Mouse (Mus musculus) lung, postnatal 10 days (tissue): ENCODE results near the gene Ppm1n.
A peak's percentile ranks its signal among the peaks of the same experiment; 100 is the strongest.

Source experiments
- DNase-seq: peaks from one replicate; pipeline ENCODE4 v3.0.0; 2021

The Ppm1n gene

DNA sequence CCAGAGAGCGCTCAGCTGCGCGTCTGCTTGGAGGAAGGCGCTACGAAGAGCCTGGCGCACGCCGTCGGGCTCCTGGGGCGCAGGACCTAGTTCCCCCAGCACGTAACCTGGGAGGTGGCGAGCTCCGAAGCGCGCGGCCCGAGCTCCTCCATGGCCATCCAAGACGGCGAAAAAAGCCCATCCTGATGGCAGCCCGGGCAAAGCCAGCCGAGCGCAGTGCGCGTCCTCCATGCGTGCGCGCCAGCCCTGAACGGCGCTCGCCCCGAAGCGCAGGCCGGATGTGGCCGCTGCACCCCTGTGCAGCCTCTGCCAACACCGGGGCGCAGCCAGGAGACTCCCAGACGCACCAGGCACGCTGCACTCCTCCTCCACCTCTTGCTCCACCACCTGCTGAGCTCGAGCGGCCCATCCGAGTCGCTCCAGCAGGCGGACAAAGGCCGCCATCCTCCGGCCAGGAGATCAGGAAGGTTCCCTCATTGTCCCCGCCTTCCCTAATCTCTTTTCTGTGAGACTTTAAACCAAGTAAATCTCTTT lies at the start of gene Ppm1n:
Gene Ppm1n, minus strand, starts transcription at position 484 of the 534 bp plus-strand sequence.
- DNase-seq: no peak

DNA sequence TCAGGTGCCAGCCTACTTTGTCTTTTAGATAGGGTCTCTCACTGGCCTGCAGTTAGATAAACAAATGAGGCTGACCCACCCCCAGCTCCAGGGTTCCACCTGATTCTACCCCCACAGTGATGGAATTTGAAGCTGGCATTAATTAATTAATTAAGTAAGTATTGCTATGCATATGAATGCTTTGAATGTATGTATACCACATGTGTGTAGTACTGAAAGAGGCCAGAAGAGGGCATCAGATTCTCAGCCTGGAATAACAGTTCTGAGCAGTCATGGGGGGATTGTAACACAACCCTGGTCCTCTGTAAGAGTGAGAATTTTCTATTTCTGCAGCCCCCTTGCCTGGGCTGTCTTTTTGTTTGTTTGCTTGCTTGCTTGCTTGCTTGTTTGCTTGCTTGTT lies 48.6 kb upstream of the Ppm1n start:
- no peak for DNase-seq

DNA sequence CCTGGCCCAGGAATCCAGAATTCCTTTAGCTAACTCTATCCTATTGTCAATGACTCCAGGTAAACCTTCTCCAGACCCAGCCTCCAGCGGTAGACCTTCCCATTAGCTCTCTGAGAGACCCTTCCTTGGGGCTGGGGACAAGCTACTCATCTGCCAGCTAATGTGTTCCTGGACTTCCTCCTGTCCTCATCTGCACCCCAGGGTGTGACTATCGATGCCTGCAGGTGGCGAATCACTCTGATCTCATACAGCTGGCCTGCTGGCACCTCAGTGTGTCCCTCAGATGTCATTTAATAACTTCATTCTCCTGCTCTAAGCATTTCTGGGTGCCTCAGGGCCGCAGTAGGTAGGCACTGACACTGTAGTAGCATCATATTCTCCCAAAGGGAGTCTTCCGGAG lies 47.9 kb upstream of the Ppm1n start:
- DNase-seq: no peak

DNA sequence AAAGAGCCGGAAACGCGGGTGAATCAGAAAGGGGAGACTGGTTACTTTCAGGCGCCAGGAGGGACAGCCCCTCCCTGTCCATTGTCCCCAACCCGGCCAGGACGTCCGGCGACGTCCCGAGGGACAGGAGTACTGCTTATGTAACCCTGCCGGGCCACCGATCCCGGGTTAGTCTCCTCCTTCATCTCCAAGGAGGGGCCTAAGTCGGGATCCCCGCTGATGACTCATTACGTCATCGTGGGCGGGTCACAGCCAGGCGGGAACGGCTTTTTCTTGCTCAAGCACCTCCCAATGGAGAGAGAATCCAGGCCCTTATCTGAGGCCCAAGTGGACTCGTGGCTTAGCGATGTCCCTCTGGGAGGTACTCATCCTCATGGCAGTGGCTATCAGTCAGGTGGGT lies 47.3 kb upstream of the Ppm1n start:
- DNase-seq: peak; percentile 97

DNA sequence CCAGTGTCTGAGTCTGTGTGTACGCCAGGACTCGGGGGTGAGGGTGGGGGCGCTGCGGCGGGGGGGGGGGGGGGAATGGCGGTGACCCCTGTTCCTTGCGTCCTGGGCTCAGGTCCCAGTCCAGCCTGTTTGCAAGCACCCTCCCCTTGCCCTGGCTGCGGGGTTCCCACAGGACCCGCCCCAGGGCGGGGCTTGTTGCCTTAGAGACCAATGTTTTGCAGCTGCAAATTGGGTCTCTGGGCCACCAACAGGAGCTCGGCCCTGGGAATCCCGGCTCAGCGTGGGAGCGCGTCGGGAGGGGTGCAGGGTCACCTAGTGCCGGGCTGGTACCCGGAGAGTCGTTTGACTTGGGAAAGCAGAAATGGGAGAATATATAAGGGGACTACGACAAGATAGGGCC lies 46.5 kb upstream of the Ppm1n start:
- peak; percentile 97 for DNase-seq

DNA sequence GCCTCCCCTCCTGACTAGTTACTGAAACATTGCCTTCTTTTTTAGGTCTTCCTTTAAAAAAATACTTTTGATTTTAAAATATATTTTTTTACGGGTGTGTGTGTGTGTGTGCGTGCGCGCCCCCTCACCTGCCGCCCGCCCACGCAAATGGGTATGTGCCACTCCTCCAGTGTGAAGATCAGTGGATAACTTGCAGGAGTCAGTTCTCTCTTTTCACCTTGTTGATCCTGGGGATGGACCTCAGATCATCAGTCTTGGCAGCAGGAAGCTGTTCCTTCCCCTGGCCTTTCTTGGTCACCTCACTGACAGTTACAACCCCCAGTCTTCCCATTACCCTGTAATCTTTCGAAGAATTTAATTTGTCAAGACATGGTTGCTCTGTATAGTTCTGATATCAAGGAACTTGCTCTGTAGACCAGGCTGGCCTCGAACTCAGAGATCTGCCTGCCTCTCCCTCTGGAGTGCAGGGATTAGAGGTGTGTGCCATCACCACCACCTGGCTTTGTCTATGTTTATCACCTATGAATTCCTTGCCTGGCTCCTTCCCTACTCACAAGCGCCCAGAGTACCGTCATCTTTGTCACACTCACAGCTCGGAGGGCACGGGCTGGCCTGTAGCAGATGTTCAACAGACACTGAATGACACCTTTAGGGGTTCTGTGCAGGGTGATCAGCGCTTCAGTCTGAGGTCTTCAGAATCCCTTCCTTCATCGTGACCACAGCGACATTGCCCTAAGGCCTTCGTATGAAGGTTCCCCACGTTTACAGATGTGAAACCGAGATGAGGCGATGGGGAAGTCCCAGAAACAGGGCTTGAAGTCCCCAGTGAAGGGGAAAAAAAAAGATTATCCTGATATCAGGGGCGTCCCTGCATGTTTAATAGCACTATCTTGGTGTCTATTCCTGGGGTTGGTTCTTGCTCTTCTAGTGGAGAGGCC lies 45.7 kb upstream of the Ppm1n start:
- DNase-seq: no peak

DNA sequence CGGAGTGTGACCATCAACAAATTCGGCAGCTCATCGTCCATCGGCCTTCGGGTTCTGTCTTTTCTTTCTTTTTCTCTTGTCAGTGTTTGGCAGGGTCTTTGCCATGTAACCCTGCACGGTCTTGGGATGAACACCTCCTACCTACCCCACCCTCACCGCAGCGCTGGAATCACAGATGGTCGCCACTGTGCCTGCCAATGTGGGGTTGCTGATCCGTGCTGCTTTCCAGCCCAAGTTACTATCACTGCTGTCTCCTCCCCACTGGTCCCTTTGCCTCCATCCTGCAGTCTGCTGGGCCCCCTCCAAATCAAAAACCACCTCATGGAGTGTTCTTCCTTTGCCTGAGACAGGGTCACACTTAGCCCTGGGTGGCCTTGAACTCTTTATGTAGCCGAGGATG lies 44.4 kb upstream of the Ppm1n start:
- no peak for DNase-seq

DNA sequence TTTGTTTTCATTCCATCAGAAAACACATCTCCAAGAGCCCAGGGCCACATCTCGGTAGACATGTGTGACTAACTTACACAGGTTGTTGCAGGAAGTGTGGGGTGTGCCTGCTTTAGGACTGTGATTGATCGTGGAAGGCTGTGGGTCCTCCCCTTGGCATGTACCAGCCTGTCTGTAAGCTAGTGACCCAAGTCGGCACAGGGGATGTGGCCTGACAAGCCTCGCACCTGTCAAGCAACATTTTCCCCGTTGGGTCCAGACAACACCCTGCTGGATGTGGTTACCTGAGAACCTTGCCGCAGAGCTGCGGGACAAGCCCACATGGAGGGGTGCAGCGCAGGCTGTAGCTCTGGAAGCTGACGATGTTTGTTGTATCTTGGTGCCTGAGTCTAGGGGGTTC lies 42.6 kb upstream of the Ppm1n start:
- DNase-seq: no peak

DNA sequence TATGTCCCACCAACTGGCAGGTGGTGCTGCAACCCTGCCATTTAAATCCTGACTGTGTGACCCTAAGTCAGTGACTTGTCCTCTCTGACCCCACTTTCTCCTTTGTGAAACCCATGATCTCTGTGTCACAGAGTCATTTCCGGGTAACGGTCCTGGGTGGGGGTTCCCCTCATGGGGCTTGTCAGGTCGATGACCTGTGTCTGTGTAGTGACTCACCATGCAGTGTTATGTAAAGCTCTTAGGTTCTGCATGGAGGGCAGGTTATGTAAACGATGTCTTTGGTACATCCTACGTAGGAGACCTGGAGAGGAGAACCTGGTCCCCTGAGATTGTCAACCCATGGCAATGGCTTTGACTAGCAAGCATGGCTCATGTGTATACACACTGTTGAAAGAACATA lies 41.6 kb upstream of the Ppm1n start:
- no peak for DNase-seq

DNA sequence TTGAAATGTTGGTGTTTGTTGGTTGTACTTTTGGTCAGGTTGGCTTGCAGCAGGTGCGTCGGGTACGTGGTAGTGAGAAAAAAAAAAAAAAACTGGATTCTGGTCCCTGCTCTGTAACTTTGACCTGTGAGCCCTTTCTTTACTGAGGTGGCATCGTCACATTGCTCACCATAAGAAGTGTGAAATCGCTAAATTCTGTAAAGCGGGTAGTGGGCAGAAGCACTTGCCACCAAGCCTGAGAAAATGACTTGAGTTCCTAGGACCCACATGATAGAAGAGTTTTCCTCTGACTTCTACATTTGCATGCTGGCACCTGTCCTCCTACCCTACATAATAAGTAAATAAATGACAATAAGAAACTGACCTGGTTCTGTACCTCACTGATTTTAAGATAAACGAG lies 40.8 kb upstream of the Ppm1n start:
- DNase-seq: no peak

DNA sequence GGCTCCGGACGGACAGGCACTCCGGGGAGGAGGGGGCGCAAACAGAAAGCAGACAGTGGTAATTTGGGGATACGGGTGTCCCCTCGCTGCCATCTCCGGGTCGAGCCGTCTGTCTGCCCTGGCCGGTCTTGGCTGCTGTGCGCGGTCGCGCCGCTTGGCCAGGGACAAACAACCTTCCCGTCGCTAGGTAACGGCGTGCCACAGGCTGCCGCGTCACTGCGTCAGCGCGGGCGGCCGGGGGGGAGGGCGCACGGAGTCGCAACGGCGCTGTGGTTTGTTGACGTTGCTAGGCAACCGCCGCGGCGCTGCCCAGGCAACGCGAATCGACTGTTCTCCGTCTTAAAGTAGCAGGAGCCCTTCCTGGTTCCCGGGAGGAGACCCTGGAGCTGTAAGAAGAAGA lies 40.0 kb upstream of the Ppm1n start:
- peak; percentile 98 for DNase-seq

DNA sequence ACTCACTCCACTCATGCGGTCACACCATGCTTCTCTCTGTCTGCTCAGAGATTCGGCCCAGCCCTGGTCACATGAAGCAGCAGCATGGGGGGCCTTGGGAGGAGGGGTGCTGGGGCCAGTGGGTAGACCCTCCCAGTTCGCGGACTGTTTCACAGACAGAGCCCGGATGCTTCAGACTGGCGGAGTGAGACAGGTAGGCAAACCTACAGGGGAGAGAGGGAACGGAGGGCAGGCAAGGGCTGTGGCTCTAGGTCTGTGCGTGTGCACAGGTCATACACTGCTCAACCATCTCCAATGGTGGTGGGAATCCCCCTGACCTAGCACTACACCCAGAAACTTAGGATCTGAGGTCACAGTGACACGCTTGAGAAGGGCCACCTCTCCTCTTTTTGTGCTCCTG lies 39.6 kb upstream of the Ppm1n start:
- DNase-seq: peak; percentile 46

DNA sequence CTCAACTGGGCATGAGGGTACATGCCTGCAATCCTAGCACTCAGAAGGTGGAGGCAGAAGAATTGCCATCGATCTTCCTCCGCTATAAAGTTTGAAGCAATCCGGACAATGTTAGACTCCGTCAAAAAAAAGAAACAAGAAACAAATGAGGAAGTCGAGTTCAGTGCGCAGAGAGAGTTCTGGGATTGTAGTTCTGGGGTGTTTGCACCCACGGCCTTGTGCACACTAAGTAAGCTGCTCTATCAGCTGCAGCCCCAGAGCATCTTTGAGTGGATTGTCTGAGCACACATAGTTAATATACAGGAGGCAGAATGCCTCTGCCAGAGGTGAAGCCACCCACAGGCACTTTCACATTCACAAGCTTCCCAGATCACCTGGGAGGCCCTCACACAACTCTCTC lies 38.8 kb upstream of the Ppm1n start:
- DNase-seq: no peak

DNA sequence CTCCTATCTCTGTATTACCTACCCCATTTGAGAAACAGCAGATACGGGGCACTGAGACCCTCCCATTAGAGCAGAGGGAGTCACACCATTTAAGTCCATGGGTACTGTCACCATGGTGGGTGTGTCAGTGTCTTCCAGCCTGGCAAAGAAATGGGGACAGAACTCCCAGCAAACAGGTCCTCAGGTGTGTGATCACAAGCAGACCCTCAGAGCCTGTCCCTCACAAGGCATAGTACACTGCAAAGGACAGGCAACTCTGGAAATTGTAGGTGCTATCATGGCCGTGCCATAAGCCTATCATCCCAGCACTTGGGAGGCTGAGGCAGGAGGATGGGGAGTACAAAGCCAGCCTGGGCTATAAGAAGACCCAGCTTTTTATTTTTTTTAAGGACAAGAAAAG lies 38.3 kb upstream of the Ppm1n start:
- DNase-seq: no peak

DNA sequence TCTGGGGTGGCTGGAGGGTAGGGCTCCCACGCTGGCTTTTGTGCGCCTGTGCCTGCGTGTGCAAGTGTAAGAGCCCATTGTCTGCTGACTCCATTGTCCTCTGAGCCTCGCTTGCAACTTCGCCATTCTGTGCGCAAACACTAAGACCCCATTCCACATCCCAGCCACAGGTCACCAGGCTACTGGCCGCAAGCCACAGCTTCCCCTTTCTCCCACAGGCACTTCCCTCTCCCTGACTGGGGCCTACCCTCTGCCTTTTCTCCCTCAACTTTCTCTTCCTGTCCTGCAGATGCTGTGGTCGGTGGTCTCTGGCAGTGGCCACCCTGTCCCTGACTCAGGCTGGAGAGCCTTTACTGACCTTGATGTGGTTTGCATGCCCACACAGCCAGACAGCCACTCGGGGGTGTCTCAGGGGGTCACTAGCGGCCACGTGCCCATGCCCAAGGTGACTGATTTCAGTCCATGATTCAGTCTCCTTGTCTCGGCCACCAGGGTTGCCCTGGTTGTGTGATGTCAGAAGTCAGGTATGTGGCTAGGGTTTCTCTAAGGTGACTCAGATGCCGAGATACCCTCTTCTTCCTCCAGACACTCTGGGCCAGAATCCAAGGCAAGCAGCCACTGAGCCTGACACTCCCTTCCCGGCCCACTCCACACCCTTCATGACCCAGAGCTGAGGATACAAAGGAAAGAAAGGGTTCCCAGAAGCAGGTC lies 36.7 kb upstream of the Ppm1n start:
- no peak for DNase-seq

DNA sequence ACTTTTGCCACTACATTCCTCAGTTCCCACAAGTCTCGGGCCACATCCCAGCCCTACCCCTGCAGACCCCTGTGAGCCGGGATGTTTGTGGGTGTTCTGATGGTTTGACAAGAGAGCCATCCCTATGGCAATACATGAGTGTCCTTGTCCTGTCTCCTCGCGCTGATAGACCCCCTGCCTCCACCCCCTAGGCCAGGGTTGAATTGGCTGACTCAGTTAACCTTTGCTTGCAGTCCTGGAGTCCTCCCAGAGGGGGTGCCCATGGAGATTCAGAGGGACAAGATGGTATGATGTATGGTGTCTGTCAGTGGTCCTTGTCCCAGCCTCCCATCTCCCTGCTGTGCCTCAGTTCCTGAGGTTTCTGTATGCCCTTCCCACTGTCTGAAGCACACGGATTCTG lies 34.2 kb upstream of the Ppm1n start:
- DNase-seq: no peak

DNA sequence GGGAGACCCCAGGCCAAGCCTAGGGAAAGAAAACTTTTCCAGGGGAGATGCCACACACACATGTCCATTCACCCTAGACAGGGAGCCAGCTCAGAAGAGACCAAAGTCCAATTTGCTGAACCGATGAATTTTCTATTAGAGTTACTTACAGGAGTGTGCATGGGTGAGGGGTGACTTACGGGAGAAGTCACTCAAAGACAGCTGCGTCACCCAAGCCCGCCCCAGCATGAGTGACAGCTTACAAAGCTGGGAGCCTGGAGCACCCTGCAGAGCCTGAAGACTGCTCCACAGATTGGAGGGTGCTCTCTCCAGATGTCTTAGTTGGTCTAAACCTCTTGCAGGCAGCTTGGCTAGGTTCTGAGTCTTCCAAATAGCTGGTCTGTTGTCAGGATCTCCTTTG lies 32.1 kb upstream of the Ppm1n start:
- no peak for DNase-seq

DNA sequence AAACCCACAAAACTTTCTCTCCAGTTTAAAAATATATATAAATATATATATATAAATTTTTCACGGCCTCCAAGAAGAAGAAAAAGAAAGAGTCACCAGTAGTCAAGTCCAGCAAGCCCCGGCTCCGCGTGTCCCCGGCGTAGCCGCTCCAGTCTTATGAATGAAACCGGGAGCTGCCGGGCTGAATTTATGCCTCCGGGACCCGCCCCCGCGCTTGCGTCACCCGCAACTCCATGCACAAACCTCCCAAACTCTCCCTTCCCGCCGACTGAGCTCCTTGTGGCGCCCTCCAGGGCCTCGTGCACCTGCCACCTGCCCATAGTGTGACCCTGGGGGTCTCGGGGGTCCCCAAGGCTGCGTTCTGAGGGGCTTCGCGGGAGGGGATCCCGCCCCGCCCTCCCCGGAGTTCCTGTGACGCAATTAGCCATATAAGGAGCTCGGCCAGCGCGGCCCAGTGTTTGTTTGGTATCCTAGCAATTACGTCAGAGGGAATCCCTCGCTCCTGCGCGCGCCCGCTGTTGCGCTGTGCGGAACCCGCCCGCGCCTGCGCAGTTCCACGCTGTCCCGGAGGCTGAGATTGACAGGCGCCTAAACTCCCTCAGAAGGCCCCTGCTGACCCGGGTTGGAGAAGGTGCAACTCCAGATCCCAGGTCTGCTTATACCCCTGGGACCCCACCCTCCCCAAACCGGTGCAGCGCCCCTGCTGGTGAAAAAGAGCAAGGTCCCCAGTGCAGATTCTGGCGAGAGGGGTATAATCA lies 30.2 kb upstream of the Ppm1n start, which contains the start of gene Fosb:
Gene Fosb, minus strand, starts transcription at position 168 of the 758 bp plus-strand sequence.
- DNase-seq: peak; percentile 97

DNA sequence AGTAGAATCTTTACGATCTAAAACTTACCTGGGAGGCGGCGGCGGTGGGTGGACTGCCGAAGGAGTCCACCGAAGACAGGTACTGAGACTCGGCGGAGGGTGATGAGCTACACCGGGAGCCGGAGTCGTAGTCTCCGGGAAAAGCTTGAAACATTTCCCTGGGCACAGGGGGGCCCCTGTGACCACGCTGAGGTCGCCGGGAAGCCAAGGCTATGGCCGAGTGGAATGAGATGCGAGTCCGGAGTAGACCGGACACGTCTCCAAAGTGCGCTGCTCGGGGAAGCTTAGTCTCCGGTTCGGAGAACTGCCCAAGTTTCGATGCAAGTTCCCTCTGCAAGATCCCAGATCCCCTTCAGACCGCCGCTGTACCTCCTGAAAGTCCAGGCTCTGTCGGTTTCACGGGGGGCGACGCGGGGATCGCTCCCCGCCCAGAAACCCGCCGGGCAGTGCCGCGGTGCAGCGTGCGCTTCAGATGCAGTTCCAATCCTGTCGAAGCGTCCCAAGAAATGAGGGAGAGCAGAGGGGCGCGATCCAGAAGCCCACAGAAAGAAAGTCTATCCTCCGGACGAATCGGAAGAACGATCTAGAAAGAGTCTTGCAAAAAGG lies 29.5 kb upstream of the Ppm1n start:
- no peak for DNase-seq

DNA sequence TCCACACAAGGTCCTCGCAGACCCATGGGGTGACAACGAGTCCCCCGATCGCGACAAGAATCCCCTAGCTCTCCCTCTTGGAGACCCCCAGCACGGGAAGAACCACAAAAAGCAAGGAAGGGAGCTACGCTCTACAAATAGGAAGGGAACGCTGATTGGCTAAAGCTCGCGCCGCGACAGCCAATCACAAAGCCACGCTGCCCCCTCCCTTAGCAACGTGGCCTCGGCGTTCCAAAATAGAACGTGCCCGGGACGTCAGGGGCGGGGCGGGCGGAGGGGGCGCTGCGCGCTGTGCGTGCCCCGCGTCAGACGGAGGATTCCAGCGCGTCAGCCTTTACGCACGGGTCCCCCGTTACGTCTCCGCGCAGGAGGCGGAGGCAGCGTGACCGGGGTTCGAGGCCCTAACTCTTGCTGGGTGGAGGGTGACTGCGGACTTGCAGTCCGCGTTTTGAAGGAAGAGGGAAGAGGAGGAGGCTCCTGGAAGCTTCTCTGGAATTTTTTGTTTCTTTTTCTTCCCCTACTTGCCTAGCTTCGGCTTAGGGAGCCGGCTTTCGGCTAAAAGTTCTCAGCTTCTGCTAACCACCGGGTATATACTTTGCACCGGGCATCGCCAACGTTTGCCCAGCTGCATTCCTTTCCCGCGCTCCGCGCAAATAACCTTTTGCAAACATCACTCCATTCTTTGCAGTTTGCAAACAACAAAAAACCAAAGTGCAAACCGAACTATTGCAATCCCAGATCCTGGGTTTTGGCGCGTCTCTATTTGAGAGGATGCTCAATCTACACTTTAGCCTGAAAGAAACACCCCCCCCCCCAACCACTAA lies 28.8 kb upstream of the Ppm1n start:
- DNase-seq: peak; percentile 98

DNA sequence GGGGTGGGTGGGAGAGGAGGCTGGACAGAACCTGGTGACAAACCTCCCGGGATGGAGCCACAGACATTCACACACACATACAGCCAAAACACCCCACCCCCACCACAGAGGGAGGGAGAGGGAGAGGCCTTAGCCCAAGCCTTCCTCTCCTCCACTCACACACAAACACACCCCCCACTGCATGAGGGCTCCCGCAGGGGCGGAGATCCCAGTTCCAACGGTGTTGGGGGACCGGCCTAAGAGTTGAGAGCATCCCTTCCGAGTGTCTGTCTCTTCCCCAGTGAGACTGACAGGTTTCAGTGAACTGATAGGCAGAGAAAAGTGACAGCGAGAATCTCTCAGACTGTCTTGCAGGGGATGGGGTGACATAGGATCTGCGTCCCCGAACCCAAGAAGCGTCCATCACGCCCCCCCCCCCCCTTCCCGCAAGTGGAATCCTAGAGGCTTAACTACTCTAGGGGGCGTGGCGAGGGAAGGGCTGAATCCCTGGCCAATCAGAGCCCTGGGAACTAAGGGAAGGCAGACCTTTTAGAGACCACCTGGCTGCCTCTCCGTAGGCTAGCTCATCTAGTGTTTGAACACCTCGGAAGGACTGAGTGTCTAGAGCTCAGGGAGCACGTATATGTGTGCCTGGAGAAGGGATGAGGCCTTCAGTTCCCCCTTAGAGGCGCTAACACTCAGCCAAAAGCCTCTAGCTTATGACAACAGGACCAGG lies 28.0 kb upstream of the Ppm1n start:
- peak; percentile 92 for DNase-seq
